Mouse (Mus musculus) olfactory bulb, adult 2 months (tissue): ENCODE results near the gene Reps1. TPM values are rescaled to one million over a fixed set of nuclear protein-coding genes. Genes with fewer than 3 reads are reported as not detected.

ENCODE experiments used
- H3K27ac ChIP-seq: fragments of 200-500 bp; 2 replicates; pipeline ENCODE4 v1.5.1; 2012; ENCODE audit warnings: low read depth, low read length; ENCODE audit not compliant: insufficient read depth
- H3K4me1 ChIP-seq: fragments of 200-500 bp; 2 replicates; pipeline ENCODE4 v1.6.1; 2012; ENCODE audit warnings: low read length; ENCODE audit not compliant: control insufficient read depth, insufficient read depth
- H3K4me3 ChIP-seq: fragments of 200-500 bp; 2 replicates; pipeline ENCODE4 v1.5.1; 2012; ENCODE audit warnings: mild to moderate bottlenecking, low read depth, low read length, moderate library complexity; ENCODE audit not compliant: insufficient read depth
- CTCF ChIP-seq: fragments of 200-500 bp; IDR thresholded peaks from 2 replicates; pipeline ENCODE4 v1.5.1; 2012; ENCODE audit warnings: low read depth, mild to moderate bottlenecking, low read length, moderate library complexity; ENCODE audit not compliant: insufficient read depth
- POLR2A ChIP-seq: fragments of 200-500 bp; IDR thresholded peaks from 2 replicates; pipeline ENCODE4 v1.6.1; 2012; ENCODE audit warnings: mild to moderate bottlenecking, low read depth, low read length, moderate library complexity; ENCODE audit not compliant: insufficient read depth
- WGBS: fragments of 180-500 bp; shearing (Covaris S2); methylation state at CpG from one replicate; pipeline ENCODE4 v1.1.7; 2018; 5-methylcytosine and 5-hydroxymethylcytosine counted together
- polyA plus RNA-seq: library from polyadenylated mRNA; stranded (reverse); fragments of >200 nt; gene quantifications from 2 replicates; pipeline ENCODE4 v1.2.4, GENCODE M21; 2012; ENCODE audit warnings: low replicate concordance; ENCODE audit not compliant: missing spikeins, insufficient read depth, insufficient read length

The Reps1 gene
- polyA plus RNA-seq, 1 experiment, result not detected

- TF ChIP-seq CTCF (no peak), POLR2A (no peak)
- WGBS, result under 1% methylated on average over 21 of the region's 21 CpGs
- H3K4me3 ChIP-seq, result peak overlapping the region; percentile 66
- H3K27ac ChIP-seq, result no peak overlapping the region
- peaks cover 5% of the 10 kb centered on the region; the same call in 1 of the 2 replicates for H3K4me1 ChIP-seq
These were observed 33.3 kb upstream of the Reps1 start for GRCm38 (mm10) chr10:18022312-18022711.

GRCm38 (mm10) chr10:18022741-18023347, 32.8 kb upstream of the Reps1 start, which contains the start of gene Abracl:
Abracl (minus strand) TSS chr10:18023288.
- TF ChIP-seq CTCF (no peak), POLR2A (peak; percentile 18; the same call in 1 of the 2 replicates)
- peak within 1 kb of the TSS; percentile 32 for H3K27ac ChIP-seq

GRCm38 (mm10) chr10:18034408-18034807, 21.3 kb upstream of the Reps1 start:
- Histone ChIP-seq H3K27ac (no peak overlapping the region), H3K4me3 (no peak overlapping the region), H3K4me1 (no peaks in the 10 kb centered on the region)
- TF ChIP-seq POLR2A (no peak), CTCF (no peak)
- 90% methylated on average over 4 of the region's 4 CpGs for WGBS

More at GRCm38 (mm10) chr10:18022741-18023347, 32.8 kb upstream of the Reps1 start, which contains the start of gene Abracl:
- H3K4me1 ChIP-seq, result peaks cover 5% of the 10 kb centered on the region; the same call in 1 of the 2 replicates
- H3K4me3 ChIP-seq, result peak within 1 kb of the TSS; percentile 66
- WGBS, result under 1% methylated on average over 37 of the region's 37 CpGs

GRCm38 (mm10) chr10:18036849-18037248, 18.8 kb upstream of the Reps1 start:
- WGBS, result 74% methylated on average over 5 of the region's 5 CpGs
- Histone ChIP-seq H3K27ac (no peak overlapping the region), H3K4me3 (no peak overlapping the region), H3K4me1 (no peaks in the 10 kb centered on the region)
- TF ChIP-seq POLR2A (no peak), CTCF (no peak)

- no peaks in the 10 kb centered on the region for H3K4me1 ChIP-seq
- no peak overlapping the region for H3K27ac ChIP-seq
- H3K4me3 ChIP-seq, result no peak overlapping the region
- no peak for TF ChIP-seq POLR2A
- no peak for TF ChIP-seq CTCF
These were observed 9.3 kb upstream of the Reps1 start for GRCm38 (mm10) chr10:18046380-18046779.

- H3K4me1 ChIP-seq, result no peaks in the 10 kb centered on the region
- WGBS, result 92% methylated on average over 10 of the region's 10 CpGs
- H3K4me3 ChIP-seq, result no peak overlapping the region
- no peak overlapping the region for H3K27ac ChIP-seq
- no peak for TF ChIP-seq POLR2A
- no peak for TF ChIP-seq CTCF
These were observed 8.1 kb upstream of the Reps1 start for GRCm38 (mm10) chr10:18047380-18048146.

- H3K27ac ChIP-seq, result 0 out of 2 replicates have a peak overlapping the region, but pooled peaks have one; percentile 18
- peaks cover 7% of the 10 kb centered on the region for H3K4me1 ChIP-seq
- H3K4me3 ChIP-seq, result peak overlapping the region; percentile 91
- TF ChIP-seq CTCF, result peak; percentile 92
- peak; percentile 43; the same call in 1 of the 2 replicates for TF ChIP-seq POLR2A
- 3% methylated on average over 58 of the region's 61 CpGs for WGBS
These were observed 509 bp upstream of the Reps1 start for GRCm38 (mm10) chr10:18055009-18055695.

GRCm38 (mm10) chr10:18056391-18056745, 707 bp downstream of the Reps1 start:
- under 1% methylated on average over 8 of the region's 8 CpGs for WGBS
- Histone ChIP-seq H3K4me1 (peaks cover 7% of the 10 kb centered on the region), H3K4me3 (peak overlapping the region; percentile 91), H3K27ac (no peak overlapping the region)
- TF ChIP-seq POLR2A (no peak), CTCF (no peak)

- 91% methylated on average over 9 of the region's 9 CpGs for WGBS
- TF ChIP-seq CTCF (no peak), POLR2A (no peak)
- Histone ChIP-seq H3K4me1 (peaks cover 7% of the 10 kb centered on the region), H3K4me3 (no peak overlapping the region), H3K27ac (no peak overlapping the region)
These were observed 3.1 kb downstream of the Reps1 start for GRCm38 (mm10) chr10:18058681-18059338.
